Mouse (Mus musculus): ENCODE measurements around the gene Nup188. TPM values are rescaled to one million over a fixed set of nuclear protein-coding genes. Genes with fewer than 3 reads are reported as not detected.
A peak's percentile ranks its signal among the peaks of the same experiment; 100 is the strongest.

Nup188 gene
- polyA plus RNA-seq, 1 experiment, result 54.6 TPM

GRCm38 (mm10) chr2:30360626-30361025 lies 74.4 kb downstream of the Nup188 start:
- no peak overlapping the region for H3ac ChIP-seq (ENCODE audit: control insufficient read depth, insufficient read length, low read depth)
- no peak overlapping the region for H3K4me3 ChIP-seq (ENCODE audit: insufficient read depth, poor library complexity, severe bottlenecking)
- H3K27me3 ChIP-seq (ENCODE audit: control insufficient read depth, insufficient read depth, insufficient read length), result no peaks in the 10 kb centered on the region
- H3K36me3 ChIP-seq (ENCODE audit: control insufficient read depth, insufficient read depth), result no peaks in the 10 kb centered on the region
- peaks cover 49% of the 10 kb centered on the region for H3K79me2 ChIP-seq (ENCODE audit: control insufficient read depth, insufficient read depth)
- peaks cover 22% of the 10 kb centered on the region for H3K79me3 ChIP-seq (ENCODE audit: low read depth)
- TF ChIP-seq CEBPB (IDR thresholded peaks at IDR 0.05; ENCODE audit: low read depth) (no peak), MYOG (IDR thresholded peaks at IDR 0.05; ENCODE audit: control insufficient read depth, extremely low read depth, insufficient read length) (no peak), CTCF (IDR thresholded peaks at IDR 0.05; ENCODE audit: control insufficient read depth, insufficient read depth, insufficient read length) (no peak), MYOD1 (IDR thresholded peaks at IDR 0.05; ENCODE audit: control insufficient read depth, insufficient read length, low read depth) (no peak), MAX (IDR thresholded peaks at IDR 0.05) (no peak), USF1 (IDR thresholded peaks at IDR 0.05; ENCODE audit: low read depth) (no peak), FOSL1 (IDR thresholded peaks at IDR 0.05; ENCODE audit: insufficient read depth, low read length, poor library complexity, severe bottlenecking) (no peak)

DNA sequence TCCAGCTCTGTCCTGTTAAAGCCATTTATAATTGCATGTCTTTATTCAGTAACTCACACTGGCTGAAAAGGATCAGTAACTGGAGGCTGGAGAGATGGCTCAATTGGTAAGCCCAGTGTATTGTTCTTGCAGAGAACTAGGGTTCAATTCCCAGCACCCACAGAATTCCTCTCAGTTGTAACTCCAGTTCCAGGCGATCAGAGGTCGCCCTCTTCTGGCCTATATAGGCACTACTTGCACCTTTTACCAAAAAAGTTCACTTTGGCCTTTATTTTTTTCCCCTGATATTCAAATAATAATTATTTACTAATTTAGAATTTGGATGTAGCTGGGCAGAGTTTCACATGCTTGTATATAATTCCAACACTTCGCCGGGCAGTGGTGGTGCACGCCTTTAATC lies 76.7 kb downstream of the Nup188 start:
- Histone ChIP-seq H3K27me3 (ENCODE audit: control insufficient read depth, insufficient read depth, insufficient read length) (no peaks in the 10 kb centered on the region), H3ac (ENCODE audit: control insufficient read depth, insufficient read length, low read depth) (no peak overlapping the region), H3K4me3 (ENCODE audit: insufficient read depth, poor library complexity, severe bottlenecking) (no peak overlapping the region), H3K79me3 (ENCODE audit: low read depth) (peaks cover 26% of the 10 kb centered on the region), H3K79me2 (ENCODE audit: control insufficient read depth, insufficient read depth) (peaks cover 47% of the 10 kb centered on the region), H3K36me3 (ENCODE audit: control insufficient read depth, insufficient read depth) (peaks cover 5% of the 10 kb centered on the region)
- TF ChIP-seq MYOG (IDR thresholded peaks at IDR 0.05; ENCODE audit: control insufficient read depth, extremely low read depth, insufficient read length), result no peak
- TF ChIP-seq FOSL1 (IDR thresholded peaks at IDR 0.05; ENCODE audit: insufficient read depth, low read length, poor library complexity, severe bottlenecking), result no peak
- no peak for TF ChIP-seq CEBPB (IDR thresholded peaks at IDR 0.05; ENCODE audit: low read depth)
- no peak for TF ChIP-seq MYOD1 (IDR thresholded peaks at IDR 0.05; ENCODE audit: control insufficient read depth, insufficient read length, low read depth)
- no peak for TF ChIP-seq CTCF (IDR thresholded peaks at IDR 0.05; ENCODE audit: control insufficient read depth, insufficient read depth, insufficient read length)

DNA sequence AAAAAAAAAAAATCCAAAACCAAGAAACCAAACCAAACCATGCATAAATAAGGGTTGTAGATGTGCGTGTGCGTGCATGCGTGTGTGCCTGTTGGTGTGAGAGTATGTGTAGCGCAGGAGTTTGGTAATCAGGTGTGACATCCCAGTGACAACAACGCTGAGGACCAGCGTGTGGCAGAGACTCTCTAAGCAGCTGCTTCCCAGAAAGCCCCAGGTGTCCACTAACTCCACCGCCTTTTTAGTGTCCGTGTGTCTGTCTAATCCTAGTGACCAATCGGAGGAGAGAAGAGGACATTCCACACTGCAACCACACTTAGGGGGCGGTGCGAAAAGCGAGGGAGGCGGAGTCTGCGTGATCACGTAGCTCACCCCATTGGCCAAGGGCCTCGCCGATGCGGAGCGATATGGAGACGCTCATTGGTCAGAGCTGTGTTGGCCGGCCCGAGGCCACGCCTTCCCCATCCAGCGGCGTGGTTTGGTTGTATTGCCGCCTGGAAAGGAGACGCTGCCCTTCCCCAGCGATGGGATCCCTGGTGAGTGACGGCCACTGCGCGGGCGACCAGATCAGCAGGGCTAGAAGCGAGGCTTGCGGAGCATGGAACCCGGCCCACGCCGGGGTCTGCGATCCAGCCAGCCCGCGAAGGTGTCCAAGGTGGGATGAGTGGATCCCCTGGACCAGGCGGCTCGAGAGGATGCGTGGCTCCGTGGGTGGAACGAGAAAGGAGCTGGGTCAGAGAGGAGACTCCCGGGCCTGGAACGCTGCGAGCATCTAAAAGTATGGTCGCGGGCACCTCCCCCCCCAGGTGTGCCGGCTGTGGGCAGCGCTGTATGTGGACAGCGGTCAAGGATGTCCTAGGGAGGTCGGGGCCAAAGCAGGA lies 77.8 kb downstream of the Nup188 start, which contains the start of gene Miga2:
Gene Miga2, plus strand, starts transcription at position 461 of the 878 bp plus-strand sequence.
- H3K79me3 ChIP-seq (ENCODE audit: low read depth), result peaks cover 19% of the 10 kb centered on the region
- peaks cover 16% of the 10 kb centered on the region for H3K36me3 ChIP-seq (ENCODE audit: control insufficient read depth, insufficient read depth)
- peak within 1 kb of the TSS; percentile 90 for H3K4me3 ChIP-seq (ENCODE audit: insufficient read depth, poor library complexity, severe bottlenecking)
- H3ac ChIP-seq (ENCODE audit: control insufficient read depth, insufficient read length, low read depth), result peak within 1 kb of the TSS; percentile 77
- no peaks in the 10 kb centered on the region for H3K27me3 ChIP-seq (ENCODE audit: control insufficient read depth, insufficient read depth, insufficient read length)
- H3K79me2 ChIP-seq (ENCODE audit: control insufficient read depth, insufficient read depth), result peaks cover 36% of the 10 kb centered on the region
- TF ChIP-seq MAX (IDR thresholded peaks at IDR 0.05), result peak; percentile 40
- peak; percentile 37 for TF ChIP-seq MYOD1 (IDR thresholded peaks at IDR 0.05; ENCODE audit: control insufficient read depth, insufficient read length, low read depth)
- no peak for TF ChIP-seq CTCF (IDR thresholded peaks at IDR 0.05; ENCODE audit: control insufficient read depth, insufficient read depth, insufficient read length)
- no peak for TF ChIP-seq MYOG (IDR thresholded peaks at IDR 0.05; ENCODE audit: control insufficient read depth, extremely low read depth, insufficient read length)

- TF ChIP-seq CTCF (IDR thresholded peaks at IDR 0.05; ENCODE audit: control insufficient read depth, insufficient read depth, insufficient read length) (no peak), CEBPB (IDR thresholded peaks at IDR 0.05; ENCODE audit: low read depth) (no peak), MYOG (IDR thresholded peaks at IDR 0.05; ENCODE audit: control insufficient read depth, extremely low read depth, insufficient read length) (no peak), FOSL1 (IDR thresholded peaks at IDR 0.05; ENCODE audit: insufficient read depth, low read length, poor library complexity, severe bottlenecking) (no peak), USF1 (IDR thresholded peaks at IDR 0.05; ENCODE audit: low read depth) (no peak), MYOD1 (IDR thresholded peaks at IDR 0.05; ENCODE audit: control insufficient read depth, insufficient read length, low read depth) (no peak), MAX (IDR thresholded peaks at IDR 0.05) (no peak)
- H3K4me3 ChIP-seq (ENCODE audit: insufficient read depth, poor library complexity, severe bottlenecking), result peak overlapping the region; percentile 90
- H3ac ChIP-seq (ENCODE audit: control insufficient read depth, insufficient read length, low read depth), result peak overlapping the region; percentile 75
- no peaks in the 10 kb centered on the region for H3K27me3 ChIP-seq (ENCODE audit: control insufficient read depth, insufficient read depth, insufficient read length)
- H3K79me3 ChIP-seq (ENCODE audit: low read depth), result peaks cover 19% of the 10 kb centered on the region
- peaks cover 24% of the 10 kb centered on the region for H3K36me3 ChIP-seq (ENCODE audit: control insufficient read depth, insufficient read depth)
- H3K79me2 ChIP-seq (ENCODE audit: control insufficient read depth, insufficient read depth), result peaks cover 36% of the 10 kb centered on the region
Measured at GRCm38 (mm10) chr2:30365281-30366069, 79.3 kb downstream of the Nup188 start.

GRCm38 (mm10) chr2:30366203-30366602 lies 80.0 kb downstream of the Nup188 start:
- Histone ChIP-seq H3K79me2 (ENCODE audit: control insufficient read depth, insufficient read depth) (peaks cover 36% of the 10 kb centered on the region), H3K79me3 (ENCODE audit: low read depth) (peaks cover 19% of the 10 kb centered on the region), H3K36me3 (ENCODE audit: control insufficient read depth, insufficient read depth) (peaks cover 31% of the 10 kb centered on the region), H3ac (ENCODE audit: control insufficient read depth, insufficient read length, low read depth) (no peak overlapping the region), H3K4me3 (ENCODE audit: insufficient read depth, poor library complexity, severe bottlenecking) (no peak overlapping the region), H3K27me3 (ENCODE audit: control insufficient read depth, insufficient read depth, insufficient read length) (no peaks in the 10 kb centered on the region)
- TF ChIP-seq CTCF (IDR thresholded peaks at IDR 0.05; ENCODE audit: control insufficient read depth, insufficient read depth, insufficient read length) (no peak), MYOG (IDR thresholded peaks at IDR 0.05; ENCODE audit: control insufficient read depth, extremely low read depth, insufficient read length) (no peak), FOSL1 (IDR thresholded peaks at IDR 0.05; ENCODE audit: insufficient read depth, low read length, poor library complexity, severe bottlenecking) (no peak), USF1 (IDR thresholded peaks at IDR 0.05; ENCODE audit: low read depth) (no peak), MAX (IDR thresholded peaks at IDR 0.05) (no peak), MYOD1 (IDR thresholded peaks at IDR 0.05; ENCODE audit: control insufficient read depth, insufficient read length, low read depth) (no peak), CEBPB (IDR thresholded peaks at IDR 0.05; ENCODE audit: low read depth) (no peak)
